Mouse (Mus musculus): ENCODE measurements around the gene Gpr19.

Gpr19 gene

GRCm38 (mm10) chr6:134887008-134887407, 11.4 kb downstream of the Gpr19 start:
- peak; percentile 20 for DNase-seq (ENCODE audit: low spot score)

- no peak for DNase-seq (ENCODE audit: low spot score)
Observed at GRCm38 (mm10) chr6:134886475-134886874, 11.9 kb downstream of the Gpr19 start.

GRCm38 (mm10) chr6:134885515-134885914, 12.9 kb downstream of the Gpr19 start:
- DNase-seq (ENCODE audit: low spot score) = no peak

- DNase-seq (ENCODE audit: low spot score) = no peak
Observed at GRCm38 (mm10) chr6:134883661-134884060, 14.7 kb downstream of the Gpr19 start.

- DNase-seq (ENCODE audit: low spot score) = no peak
Observed at GRCm38 (mm10) chr6:134880046-134880445, 18.3 kb downstream of the Gpr19 start.

- no peak for DNase-seq (ENCODE audit: low spot score)
Observed at GRCm38 (mm10) chr6:134879556-134879955, 18.8 kb downstream of the Gpr19 start.

- DNase-seq (ENCODE audit: low spot score) = no peak
Observed at GRCm38 (mm10) chr6:134877892-134878291, 20.5 kb downstream of the Gpr19 start.

GRCm38 (mm10) chr6:134877276-134877675, 21.1 kb downstream of the Gpr19 start:
- no peak for DNase-seq (ENCODE audit: low spot score)

GRCm38 (mm10) chr6:134876795-134877194, 21.6 kb downstream of the Gpr19 start:
- no peak for DNase-seq (ENCODE audit: low spot score)

GRCm38 (mm10) chr6:134873018-134873417, 25.4 kb downstream of the Gpr19 start:
- no peak for DNase-seq (ENCODE audit: low spot score)

GRCm38 (mm10) chr6:134872236-134872635, 26.1 kb downstream of the Gpr19 start:
- no peak for DNase-seq (ENCODE audit: low spot score)

- DNase-seq (ENCODE audit: low spot score) = no peak
Observed at GRCm38 (mm10) chr6:134870887-134871286, 27.5 kb downstream of the Gpr19 start.

- no peak for DNase-seq (ENCODE audit: low spot score)
Observed at GRCm38 (mm10) chr6:134870209-134870742, 28.1 kb downstream of the Gpr19 start.

- no peak for DNase-seq (ENCODE audit: low spot score)
Observed at GRCm38 (mm10) chr6:134867325-134867724, 31.1 kb downstream of the Gpr19 start.

GRCm38 (mm10) chr6:134866113-134866512, 32.3 kb downstream of the Gpr19 start:
- no peak for DNase-seq (ENCODE audit: low spot score)

GRCm38 (mm10) chr6:134863146-134863545, 35.2 kb downstream of the Gpr19 start:
- DNase-seq (ENCODE audit: low spot score) = peak; percentile 98

- DNase-seq (ENCODE audit: low spot score) = no peak
Observed at GRCm38 (mm10) chr6:134862671-134863104, 35.7 kb downstream of the Gpr19 start.

- DNase-seq (ENCODE audit: low spot score) = no peak
Observed at GRCm38 (mm10) chr6:134861386-134861785, 37.0 kb downstream of the Gpr19 start.

- no peak for DNase-seq (ENCODE audit: low spot score)
Observed at GRCm38 (mm10) chr6:134860275-134860674, 38.1 kb downstream of the Gpr19 start.

GRCm38 (mm10) chr6:134859021-134859420, 39.4 kb downstream of the Gpr19 start:
- DNase-seq (ENCODE audit: low spot score) = no peak

GRCm38 (mm10) chr6:134855926-134856325, 42.5 kb downstream of the Gpr19 start:
- DNase-seq (ENCODE audit: low spot score) = no peak

GRCm38 (mm10) chr6:134854782-134855181, 43.6 kb downstream of the Gpr19 start:
- no peak for DNase-seq (ENCODE audit: low spot score)

- no peak for DNase-seq (ENCODE audit: low spot score)
Observed at GRCm38 (mm10) chr6:134849985-134850384, 48.4 kb downstream of the Gpr19 start.

- no peak for DNase-seq (ENCODE audit: low spot score)
Observed at GRCm38 (mm10) chr6:134849461-134849860, 48.9 kb downstream of the Gpr19 start.
